Mouse (Mus musculus): ENCODE data around the gene Cacna2d1.

DNA sequence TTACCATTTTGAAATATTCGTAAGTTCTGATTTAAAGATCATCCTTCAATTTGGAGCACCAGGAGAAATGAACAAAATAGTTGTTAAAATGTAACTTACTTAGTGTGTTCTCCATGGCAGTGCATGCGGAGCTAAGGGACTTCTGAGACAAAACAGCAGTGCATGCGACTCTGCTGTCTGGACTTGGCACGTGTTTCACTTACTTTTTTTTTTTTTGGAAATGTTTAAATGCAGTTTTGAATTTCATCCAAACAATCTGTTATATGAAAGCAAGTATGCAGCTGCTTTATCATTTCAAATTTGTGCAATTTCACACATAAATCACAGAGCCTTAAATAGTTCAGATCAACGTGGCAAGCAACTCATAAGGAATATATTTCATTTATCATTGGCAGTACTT, 379.8 kb downstream of the Cacna2d1 start:
- no peak for TF ChIP-seq ZNF384 (IDR thresholded peaks at IDR 0.05; ENCODE audit: low read depth, low read length)
- no peak for TF ChIP-seq SIN3A (IDR thresholded peaks at IDR 0.05; ENCODE audit: low read length)
- no peak for TF ChIP-seq ZKSCAN1 (IDR thresholded peaks at IDR 0.05; ENCODE audit: low read depth, low read length)
- no peak for TF ChIP-seq USF1 (IDR thresholded peaks at IDR 0.05; ENCODE audit: low read depth, low read length)
- no peak for TF ChIP-seq HCFC1 (IDR thresholded peaks at IDR 0.05; ENCODE audit: low read depth, low read length)
- TF ChIP-seq TCF12 (IDR thresholded peaks at IDR 0.05; ENCODE audit: low read depth, low read length): no peak
- no peak for TF ChIP-seq GABPA (IDR thresholded peaks at IDR 0.05; ENCODE audit: low read depth, low read length)
- TF ChIP-seq ELF1 (IDR thresholded peaks at IDR 0.05; ENCODE audit: low read depth, low read length): no peak
- no peak for TF ChIP-seq TBP (IDR thresholded peaks at IDR 0.05; ENCODE audit: low read depth, low read length)
- TF ChIP-seq CTCF (IDR thresholded peaks at IDR 0.05 in 2 of 3, conservative IDR thresholded peaks at IDR 0.05 in 1 of 3; ENCODE audit: control insufficient read depth in 1 of 3, insufficient read depth in 1 of 3, low read depth in 2 of 3, low read length in 3 of 3, poor library complexity in 1 of 3, severe bottlenecking in 1 of 3): no peak
- no peak for TF ChIP-seq EP300 (IDR thresholded peaks at IDR 0.05; ENCODE audit: low read depth in 1 of 2, low read length in 2 of 2)
- no peak for TF ChIP-seq POLR2AphosphoS2 (IDR thresholded peaks at IDR 0.05; ENCODE audit: low read length)
- no peak for TF ChIP-seq GATA1 (IDR thresholded peaks at IDR 0.05; ENCODE audit: low read depth, low read length)
- TF ChIP-seq CHD1 (IDR thresholded peaks at IDR 0.05; ENCODE audit: low read depth, low read length): no peak
